Mouse (Mus musculus): Measurements from ENCODE around the gene Vgf.

DNA sequence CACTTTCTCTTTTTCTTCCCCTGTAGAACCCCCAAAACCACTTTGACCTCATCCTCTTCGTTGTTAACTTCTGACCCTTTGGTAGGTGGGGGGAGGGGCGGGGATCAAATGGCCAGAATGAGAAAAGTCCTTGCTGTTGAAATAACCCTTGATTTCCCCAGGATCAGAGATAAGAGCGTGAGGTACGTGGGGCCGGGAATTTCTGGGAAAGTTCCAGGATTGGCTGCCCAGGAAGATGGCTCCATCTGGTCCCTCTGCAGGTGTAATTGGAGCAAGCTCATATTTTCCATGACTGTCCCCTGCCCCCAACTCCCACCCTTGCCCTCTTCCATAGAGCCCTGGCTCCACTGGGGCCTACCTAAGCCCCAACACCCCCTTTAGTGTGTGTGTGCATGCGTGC, 49.5 kb downstream of the Vgf start:
- TF ChIP-seq CTCF (IDR thresholded peaks at IDR 0.05; ENCODE audit: low read depth, low read length), result no peak
- TF ChIP-seq POLR2A (IDR thresholded peaks at IDR 0.05; ENCODE audit: borderline replicate concordance, low read depth, low read length), result no peak
